Mouse (Mus musculus) brain, embryonic 14.5 days (tissue): ENCODE measurements around the gene Fbxl17.

Experiments
- CTCF ChIP-seq: fragments of 200-500 bp; IDR thresholded peaks from 2 replicates; pipeline ENCODE4 v1.5.1; 2012; ENCODE audit warnings: inconsistent platforms, mild to moderate bottlenecking, moderate library complexity, borderline replicate concordance; ENCODE audit not compliant: insufficient read depth, insufficient read length; ENCODE audit errors: extremely low read depth
- POLR2A ChIP-seq: fragments of 200-500 bp; IDR thresholded peaks from 2 replicates; pipeline ENCODE4 v1.6.1; 2012; ENCODE audit warnings: mild to moderate bottlenecking, inconsistent platforms, borderline replicate concordance; ENCODE audit not compliant: poor library complexity, insufficient read depth, insufficient read length, severe bottlenecking; ENCODE audit errors: extremely low read depth

GRCm38 (mm10) chr17:63391506-63391905 is 108.3 kb downstream of the Fbxl17 start:
- TF ChIP-seq CTCF: no peak
- no peak for TF ChIP-seq POLR2A
